Mouse (Mus musculus): ENCODE data around the gene Gm19345. TPM values are rescaled to one million over a fixed set of nuclear protein-coding genes. Genes with fewer than 3 reads are reported as not detected.

The Gm19345 gene
- total RNA-seq, 2 experiments from 2014 or later, result not detected

- peak; percentile 83 for ATAC-seq (replicated peaks; ENCODE audit: poor library complexity)
These were observed 19.4 kb downstream of the Gm19345 start for GRCm38 (mm10) chr7:19871137-19871621.

DNA sequence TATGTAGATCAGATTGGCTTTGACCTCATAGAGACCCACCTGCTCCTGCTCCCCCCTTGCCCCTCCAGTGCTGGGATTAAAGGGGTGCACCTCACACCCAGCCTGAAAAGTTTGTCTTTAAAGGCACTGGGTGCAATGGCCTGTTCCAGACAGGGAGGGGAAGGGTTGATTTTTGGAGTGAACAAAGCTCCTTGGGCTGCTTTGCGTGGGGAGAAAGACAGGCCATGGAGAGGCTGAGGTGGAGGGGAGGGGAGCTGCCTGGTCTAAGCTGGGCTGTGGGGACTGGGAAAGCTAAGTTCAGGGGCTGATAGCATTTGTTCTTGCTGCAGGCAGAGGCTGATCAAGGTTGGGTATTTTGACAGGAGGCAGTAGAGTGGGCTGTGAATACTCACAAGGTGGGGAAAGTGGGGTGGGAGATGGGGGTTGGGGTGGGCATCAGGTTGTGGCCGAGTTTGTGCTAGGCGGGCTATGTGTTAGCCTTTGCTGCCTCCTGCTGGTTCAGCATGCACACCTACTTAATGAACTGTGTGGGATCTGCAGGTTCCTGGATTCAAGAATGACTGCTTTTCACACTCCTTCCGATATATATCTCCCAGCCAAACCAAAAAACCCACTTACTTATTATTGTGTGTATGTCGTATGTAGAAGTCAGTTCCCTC is 20.3 kb downstream of the Gm19345 start:
- ATAC-seq (replicated peaks; ENCODE audit: poor library complexity), result 0 out of 2 replicates have a peak, but pooled peaks have one; percentile 23

DNA sequence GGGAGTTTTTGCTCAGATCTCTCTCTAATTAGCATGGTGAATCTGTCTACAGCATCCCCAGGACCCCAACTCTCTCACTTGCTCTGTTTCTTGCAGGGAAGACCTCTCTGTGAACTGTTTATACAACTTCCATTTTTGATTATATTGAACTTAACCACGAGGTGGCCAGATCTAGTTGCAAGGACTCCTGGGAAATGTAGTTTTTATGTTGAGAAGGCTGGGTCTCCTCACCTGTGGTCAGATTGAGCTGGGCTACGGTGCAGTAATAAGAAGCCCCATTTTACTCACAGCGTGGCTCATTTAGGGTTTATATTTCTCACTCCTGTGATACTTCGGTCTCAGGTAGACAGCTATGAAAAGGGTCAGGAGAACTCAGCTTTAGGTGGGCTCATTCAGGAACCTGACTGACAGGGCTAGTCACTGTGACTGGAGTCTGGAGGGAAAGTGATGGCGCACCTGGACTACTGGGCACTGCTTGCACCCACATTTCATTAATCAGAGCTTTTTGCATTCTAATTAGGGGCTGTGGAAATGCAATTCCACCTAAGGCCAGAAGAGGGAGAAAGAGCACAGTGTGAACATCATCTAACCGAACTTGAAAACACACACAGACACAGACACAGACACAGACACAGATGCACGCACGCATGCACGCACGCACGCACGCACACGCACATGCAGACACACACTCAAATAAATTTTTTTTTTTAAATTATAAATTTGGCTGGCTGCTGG is 24.3 kb downstream of the Gm19345 start:
- peak; percentile 69 for ATAC-seq (replicated peaks; ENCODE audit: poor library complexity)

GRCm38 (mm10) chr7:19876781-19877425 is 25.1 kb downstream of the Gm19345 start:
- peak; percentile 71 for ATAC-seq (replicated peaks; ENCODE audit: poor library complexity)

- ATAC-seq (replicated peaks; ENCODE audit: poor library complexity), result no peak
These were observed 29.0 kb downstream of the Gm19345 start for GRCm38 (mm10) chr7:19880754-19881153.

DNA sequence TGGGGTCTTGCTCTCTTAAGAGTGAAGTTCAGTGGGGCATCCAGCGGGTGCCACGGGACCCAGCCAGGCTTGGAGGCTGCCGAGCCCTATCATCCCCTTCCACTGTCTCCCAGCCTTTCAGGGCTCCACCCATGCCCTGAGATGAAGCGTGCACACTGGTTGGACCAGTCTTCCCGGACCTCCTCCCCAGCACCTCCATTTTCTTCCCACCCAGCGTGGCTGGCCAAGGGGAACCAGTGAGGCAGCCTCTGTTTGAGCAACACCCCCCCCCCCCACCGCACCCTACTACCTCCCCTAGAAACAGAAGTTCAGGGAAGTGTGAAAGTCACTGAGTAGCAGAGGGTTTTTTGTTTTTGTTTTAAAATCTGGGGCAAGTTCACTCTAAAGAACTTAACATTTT is 36.0 kb downstream of the Gm19345 start, which contains the start of gene Ceacam19:
Gene Ceacam19, minus strand, starts transcription at position 117 of the 400 bp plus-strand sequence.
- ATAC-seq (replicated peaks; ENCODE audit: poor library complexity), result no peak

DNA sequence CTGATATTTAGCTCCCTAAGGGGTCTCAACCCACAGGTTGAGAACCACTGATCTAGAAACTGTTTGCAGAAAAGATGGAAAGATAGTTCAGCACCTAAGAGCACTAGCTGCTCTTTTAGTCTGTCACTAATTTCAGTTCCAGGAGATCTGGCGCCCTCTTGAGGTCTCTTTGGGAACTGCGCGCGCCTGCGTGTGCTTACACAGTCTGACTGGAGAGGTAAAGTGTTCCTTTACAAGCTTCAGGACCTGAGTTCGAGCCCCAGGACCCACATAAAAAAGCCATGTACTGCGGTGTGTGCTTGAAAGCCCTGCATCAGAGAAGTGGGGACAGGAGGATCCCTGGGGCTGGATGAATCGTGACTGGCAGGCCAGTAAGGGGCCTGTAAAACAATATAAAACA is 38.1 kb downstream of the Gm19345 start:
- ATAC-seq (replicated peaks; ENCODE audit: poor library complexity), result peak; percentile 83

Other genes starting within 250 kb of the Gm19345 start
- 9.6 and 11.7 TPM in 2 replicates for gene Clasrp, start 247.5 kb upstream of the Gm19345 start, total RNA-seq (2015)
- 30.2 and 32.6 TPM in 2 replicates for gene Clasrp, start 247.5 kb upstream of the Gm19345 start, total RNA-seq (2017)
- gene Relb, start 222.6 kb upstream of the Gm19345 start, total RNA-seq (2015), result 0.22 TPM in 1 of 2 replicates, not detected in the other
- gene Relb, start 222.6 kb upstream of the Gm19345 start, total RNA-seq (2017), result 0.74 and 2.5 TPM in 2 replicates
- 47.3 and 57.1 TPM in 2 replicates for gene Clptm1, start 187.0 kb upstream of the Gm19345 start, total RNA-seq (2015)
- gene Clptm1, start 187.0 kb upstream of the Gm19345 start, total RNA-seq (2017), result 25.7 and 30.0 TPM in 2 replicates
- gene Apoc2, start 174.1 kb upstream of the Gm19345 start, total RNA-seq (2015), result 1.7 and 2.7 TPM in 2 replicates
- 2.2 and 5.2 TPM in 2 replicates for gene Apoc2, start 174.1 kb upstream of the Gm19345 start, total RNA-seq (2017)
- not detected in 2 replicates for gene Gm44805, start 170.6 kb upstream of the Gm19345 start, total RNA-seq (2015)
- gene Gm44805, start 170.6 kb upstream of the Gm19345 start, total RNA-seq (2017), result not detected in 2 replicates
- gene Apoc4, start 170.5 kb upstream of the Gm19345 start, total RNA-seq (2015), result not detected in 2 replicates
- gene Apoc4, start 170.5 kb upstream of the Gm19345 start, total RNA-seq (2017), result not detected in 2 replicates
- 0.79 and 2.0 TPM in 2 replicates for gene Apoc1, start 159.3 kb upstream of the Gm19345 start, total RNA-seq (2015)
- gene Apoc1, start 159.3 kb upstream of the Gm19345 start, total RNA-seq (2017), result 1.1 and 6.4 TPM in 2 replicates
- gene Apoe, start 152.8 kb upstream of the Gm19345 start, total RNA-seq (2015), result 18.7 and 27.5 TPM in 2 replicates
- 110 and 130 TPM in 2 replicates for gene Apoe, start 152.8 kb upstream of the Gm19345 start, total RNA-seq (2017)
- 61.5 and 62.2 TPM in 2 replicates for gene Tomm40, start 136.6 kb upstream of the Gm19345 start, total RNA-seq (2015)
- gene Tomm40, start 136.6 kb upstream of the Gm19345 start, total RNA-seq (2017), result 42.5 and 50.8 TPM in 2 replicates
- gene Nectin2, start 101.5 kb upstream of the Gm19345 start, total RNA-seq (2015), result 0.95 and 2.2 TPM in 2 replicates
- 0.78 and 1.0 TPM in 2 replicates for gene Nectin2, start 101.5 kb upstream of the Gm19345 start, total RNA-seq (2017)
- not detected in 2 replicates for gene Bcam, start 81.0 kb upstream of the Gm19345 start, total RNA-seq (2015)
- not detected in 2 replicates for gene Bcam, start 81.0 kb upstream of the Gm19345 start, total RNA-seq (2017)
- not detected in 2 replicates for gene Cblc, start 55.2 kb upstream of the Gm19345 start, total RNA-seq (2015)
- gene Cblc, start 55.2 kb upstream of the Gm19345 start, total RNA-seq (2017), result not detected in 2 replicates
- 6.3 and 11.5 TPM in 2 replicates for gene Bcl3, start 29.2 kb upstream of the Gm19345 start, total RNA-seq (2015)
- 1.6 and 4.6 TPM in 2 replicates for gene Bcl3, start 29.2 kb upstream of the Gm19345 start, total RNA-seq (2017)
- not detected in 2 replicates for gene Ceacam16, start 9.3 kb downstream of the Gm19345 start, total RNA-seq (2015)
- gene Ceacam16, start 9.3 kb downstream of the Gm19345 start, total RNA-seq (2017), result not detected in 2 replicates
- gene Ceacam19, start 36.0 kb downstream of the Gm19345 start, total RNA-seq (2015), result not detected in 2 replicates
- 0.03 TPM in 1 of 2 replicates, not detected in the other for gene Ceacam19, start 36.0 kb downstream of the Gm19345 start, total RNA-seq (2017)
- gene Pvr, start 69.2 kb downstream of the Gm19345 start, total RNA-seq (2015), result 10.2 and 13.0 TPM in 2 replicates
- 7.5 and 9.7 TPM in 2 replicates for gene Pvr, start 69.2 kb downstream of the Gm19345 start, total RNA-seq (2017)
- gene Igsf23, start 98.8 kb downstream of the Gm19345 start, total RNA-seq (2015), result not detected in 2 replicates
- gene Igsf23, start 98.8 kb downstream of the Gm19345 start, total RNA-seq (2017), result not detected in 2 replicates
- gene Ceacam20, start 113.4 kb downstream of the Gm19345 start, total RNA-seq (2015), result not detected in 2 replicates
- gene Ceacam20, start 113.4 kb downstream of the Gm19345 start, total RNA-seq (2017), result not detected in 2 replicates
- not detected in 2 replicates for gene Nlrp9b, start 139.5 kb downstream of the Gm19345 start, total RNA-seq (2015)
- not detected in 2 replicates for gene Nlrp9b, start 139.5 kb downstream of the Gm19345 start, total RNA-seq (2017)
- gene Vmn1r91, start 247.7 kb downstream of the Gm19345 start, total RNA-seq (2015), result not detected in 2 replicates
- gene Vmn1r91, start 247.7 kb downstream of the Gm19345 start, total RNA-seq (2017), result not detected in 2 replicates

Measured in megakaryocyte progenitor cell, adult 5-6 weeks (primary cell).